Mouse (Mus musculus) heart, adult 18-20 months (tissue): ENCODE measurements around the gene Ndufb4. TPM values are rescaled to one million over a fixed set of nuclear protein-coding genes. Genes with fewer than 3 reads are reported as not detected.
"Not testable (repeated sequence)": the region's sequence is repeated elsewhere in the genome, so short reads cannot be mapped to it uniquely, and the experiment has no call there.

Experiments used
- DNase-seq, 2 experiments: peaks; one replicate each; pipeline ENCODE4 v3.0.0; 2021 to 2022; ENCODE audit warnings: mixed read lengths in 1 of 2
- long read RNA-seq, 2 experiments: library from polyadenylated mRNA; stranded (forward); transcript quantifications; one replicate each; pipeline ENCODE4 v2.0.0; 2021
- total RNA-seq, 2 experiments: library from RNA; stranded (reverse); gene quantifications; 2 replicates each; pipeline ENCODE4 v1.2.3; 2021

The Ndufb4 gene
- 100 to 1,000 TPM; 123 to 199 TPM for total RNA-seq
- long read RNA-seq, experiment 1, transcript Ndufb4-202 (2 exons, 465 nt), result minor isoform, 7 of 926 reads
- long read RNA-seq, experiment 1, transcript Ndufb4-201 (3 exons, 971 nt), result major isoform, 885 of 926 reads
- long read RNA-seq, experiment 1, partial matches to known transcripts, result 23 of 926 reads
- long read RNA-seq, experiment 1, other reads (novel, unspliced or antisense), result 11 of 926 reads
- long read RNA-seq, experiment 2, transcript Ndufb4-202 (2 exons, 465 nt), result minor isoform, 9 of 768 reads
- long read RNA-seq, experiment 2, transcript Ndufb4-201 (3 exons, 971 nt), result major isoform, 738 of 768 reads
- long read RNA-seq, experiment 2, partial matches to known transcripts, result 18 of 768 reads
- long read RNA-seq, experiment 2, other reads (novel, unspliced or antisense), result 3 of 768 reads

GRCm38 (mm10) chr16:37653731-37654657, at the start of gene Ndufb4:
Gene Ndufb4 (minus strand): TSS chr16:37654453.
- peak; percentile 97 for DNase-seq

DNA sequence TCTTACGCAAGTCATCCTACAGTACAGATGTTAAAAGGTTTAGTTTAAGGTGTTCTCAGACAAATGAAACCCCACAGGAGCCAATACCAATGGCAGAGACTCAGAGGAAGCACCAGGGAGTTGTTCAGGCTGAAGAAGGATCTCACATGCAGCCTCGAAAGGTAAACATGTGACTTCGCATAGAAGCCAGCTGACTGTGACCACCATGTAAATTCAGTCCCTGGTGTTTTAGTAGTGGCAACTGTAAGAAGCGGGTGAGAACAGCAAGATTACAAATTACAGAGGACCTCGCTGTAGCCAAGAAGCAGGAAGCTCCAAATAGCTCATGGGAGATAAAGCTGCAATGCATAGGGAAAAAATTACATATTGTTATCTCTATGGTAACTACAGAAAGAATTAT, 49.6 kb upstream of the Ndufb4 start:
- DNase-seq, result no peak

DNA sequence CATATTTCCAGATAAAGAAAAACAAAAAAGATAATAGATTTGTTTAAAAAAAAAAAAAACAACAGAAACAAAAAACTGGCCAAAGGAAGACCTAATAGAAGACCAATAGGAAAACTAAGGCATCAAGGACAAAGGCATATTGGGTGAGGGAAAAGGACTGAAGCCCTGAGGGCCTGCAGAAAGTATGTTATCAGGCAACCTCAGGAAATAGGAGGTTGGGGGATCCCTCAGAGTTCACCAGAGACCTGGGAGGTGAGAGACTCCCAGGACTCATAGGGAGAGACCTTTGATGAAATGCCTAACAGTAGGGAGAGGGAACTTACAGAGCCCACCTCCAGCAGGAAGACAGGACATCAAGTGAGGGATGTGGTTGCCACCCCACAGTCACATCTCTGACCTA, 45.8 kb upstream of the Ndufb4 start:
- not testable (repeated sequence) for DNase-seq

DNA sequence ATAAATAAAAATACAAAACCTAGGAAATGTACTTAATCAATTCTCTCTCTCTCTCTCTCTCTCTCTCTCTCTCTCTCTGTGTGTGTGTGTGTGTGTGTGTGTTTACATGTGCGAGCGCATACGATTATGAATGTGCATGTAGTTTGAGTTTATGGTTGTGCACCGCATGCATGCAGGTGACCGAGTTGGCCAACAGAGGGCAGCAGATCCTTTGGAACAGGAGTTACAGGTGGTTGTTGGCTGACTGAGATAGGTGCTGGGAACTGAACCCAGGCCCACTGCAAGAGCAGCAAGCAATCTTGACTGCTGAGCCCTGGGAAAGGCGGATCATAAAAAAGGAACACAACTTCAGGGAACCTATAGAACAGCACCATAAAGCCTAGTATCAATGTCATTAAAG, 44.5 kb upstream of the Ndufb4 start:
- no peak for DNase-seq

GRCm38 (mm10) chr16:37697271-37697670, 43.0 kb upstream of the Ndufb4 start:
- no peak for DNase-seq

- DNase-seq, result peak; percentile 36 to 39
These were observed 36.9 kb upstream of the Ndufb4 start for GRCm38 (mm10) chr16:37690932-37691730.

- DNase-seq, result peak; percentile 42 to 49
These were observed 36.2 kb upstream of the Ndufb4 start for GRCm38 (mm10) chr16:37690465-37690864.

GRCm38 (mm10) chr16:37689934-37690333, 35.7 kb upstream of the Ndufb4 start:
- peak in 1 of 2 experiments; percentile 11 for DNase-seq

DNA sequence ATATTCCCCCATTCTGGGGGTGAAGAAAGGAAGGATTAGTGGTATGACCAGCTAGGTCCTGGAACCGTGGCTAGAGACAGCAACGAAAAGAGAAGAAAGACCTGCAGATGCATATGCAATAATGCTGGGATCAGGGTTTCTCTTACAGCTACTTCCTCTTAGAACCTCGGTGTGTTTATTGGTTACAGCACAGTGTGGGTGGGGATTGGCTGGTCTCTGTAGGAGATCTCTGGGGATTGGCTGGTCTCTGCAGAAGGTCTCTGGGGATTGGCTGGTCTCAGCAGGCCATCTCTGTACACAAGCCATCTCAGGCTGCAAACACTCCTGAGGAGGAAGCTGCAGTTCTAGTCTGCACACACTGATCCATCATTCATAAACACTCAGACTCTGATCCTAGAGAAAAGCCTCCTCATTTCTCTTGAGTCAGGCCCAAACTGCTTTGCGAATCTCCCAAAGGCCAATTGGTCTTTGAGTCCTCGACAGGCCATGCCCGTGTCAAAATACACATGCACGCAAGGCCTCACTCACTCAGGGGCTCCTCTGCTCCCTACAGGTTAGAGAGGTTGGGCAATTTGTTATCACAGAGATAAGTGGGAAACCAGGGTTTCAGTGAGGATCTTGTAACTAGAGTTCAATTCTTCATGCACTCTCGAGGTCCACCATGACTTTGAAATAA, 35.1 kb upstream of the Ndufb4 start:
- peak in 1 of 2 experiments; percentile 72 for DNase-seq

DNA sequence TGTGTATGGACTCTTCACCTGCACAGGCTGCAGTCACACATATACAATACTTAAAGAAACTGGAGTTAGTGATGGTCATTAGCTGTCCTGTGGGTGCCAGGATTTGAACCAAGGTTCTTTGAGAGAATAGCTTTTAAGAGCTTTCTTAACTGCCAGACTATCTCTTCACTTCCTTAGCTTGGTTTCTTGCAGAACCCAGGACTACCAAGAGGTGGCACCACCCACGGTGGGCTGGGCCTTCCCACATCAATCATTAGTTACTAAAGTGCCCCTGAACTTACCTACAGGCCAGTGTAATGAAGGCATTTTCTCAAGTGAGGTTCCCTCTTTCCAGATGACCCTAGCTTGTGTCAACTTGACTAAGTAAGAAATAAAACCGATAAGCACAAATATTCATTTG, 33.9 kb upstream of the Ndufb4 start:
- no peak for DNase-seq

DNA sequence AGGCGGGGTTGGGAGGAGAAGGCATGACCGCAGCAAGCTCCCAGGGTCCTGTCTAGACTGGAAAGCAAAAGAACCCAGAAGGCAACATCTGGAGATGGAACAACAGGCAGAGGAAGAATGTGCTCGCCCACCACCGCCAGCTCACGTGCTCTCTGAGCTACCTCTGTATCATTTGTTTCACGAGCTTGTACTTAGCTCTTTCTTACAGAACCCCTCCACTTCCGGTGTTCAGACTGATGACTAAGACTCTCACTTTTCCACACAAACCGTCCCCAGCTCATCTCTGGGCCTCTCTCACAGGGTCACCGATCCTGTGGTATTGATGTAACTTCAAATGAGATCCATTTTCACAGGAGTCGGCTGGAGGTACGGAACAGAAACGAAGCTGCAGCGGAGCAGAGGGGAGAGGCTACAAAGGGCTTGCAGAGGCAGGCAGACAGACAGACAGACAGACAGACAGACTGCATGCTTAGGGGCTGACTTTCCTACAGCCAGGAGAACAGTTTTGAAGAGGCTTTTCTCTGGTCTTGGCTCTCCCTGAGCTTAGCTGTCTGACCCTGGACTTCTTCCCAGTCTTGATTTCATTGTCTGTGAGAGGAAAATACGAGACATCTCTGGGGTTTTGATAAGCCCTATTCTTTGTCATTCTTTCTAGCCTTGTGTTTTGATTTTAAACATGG, 33.2 kb upstream of the Ndufb4 start:
- peak; percentile 38 to 47 for DNase-seq

DNA sequence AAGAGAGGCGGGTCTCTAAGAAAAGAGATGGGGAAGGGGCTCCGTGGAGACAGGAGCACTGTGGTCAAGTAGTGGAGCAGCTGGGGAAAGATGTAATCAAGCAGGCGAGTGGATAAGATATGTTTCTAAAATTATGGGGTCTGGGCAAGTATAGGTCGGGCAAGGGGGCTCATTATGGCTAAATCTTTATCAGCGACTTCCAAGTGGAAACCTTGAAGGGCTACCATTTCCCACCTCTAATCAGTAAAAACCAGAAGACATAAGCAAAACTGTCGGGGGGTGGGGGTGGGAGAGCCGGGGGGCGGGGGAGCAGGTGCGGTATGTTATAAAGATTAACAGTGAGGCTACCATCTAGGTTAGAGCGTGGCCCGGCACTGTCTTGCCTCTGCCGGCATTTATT, 32.6 kb upstream of the Ndufb4 start:
- no peak for DNase-seq

- DNase-seq, result no peak
These were observed 31.8 kb upstream of the Ndufb4 start for GRCm38 (mm10) chr16:37685946-37686600.

- DNase-seq, result peak; percentile 92 to 93
These were observed 30.6 kb upstream of the Ndufb4 start for GRCm38 (mm10) chr16:37684634-37685441.

DNA sequence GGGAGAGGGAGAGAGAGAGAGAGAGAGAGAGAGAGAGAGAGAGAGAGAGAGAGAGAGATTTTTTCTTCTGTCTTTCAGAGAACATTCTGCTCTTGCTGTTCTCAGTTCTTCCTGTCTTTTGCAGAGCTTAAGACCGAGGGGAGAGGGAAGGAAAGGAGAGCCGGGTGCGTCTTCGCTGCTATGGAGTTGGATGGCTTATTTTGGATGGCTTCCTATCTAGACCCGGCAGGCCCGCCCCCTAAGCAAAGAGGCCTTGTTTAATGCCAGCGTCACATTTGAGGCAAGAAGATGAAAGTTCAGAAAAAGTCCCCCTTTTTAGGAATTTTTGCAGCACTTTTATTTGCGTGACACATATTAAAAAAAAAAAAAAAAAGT, 30.0 kb upstream of the Ndufb4 start:
- DNase-seq, result peak in 1 of 2 experiments; percentile 72

DNA sequence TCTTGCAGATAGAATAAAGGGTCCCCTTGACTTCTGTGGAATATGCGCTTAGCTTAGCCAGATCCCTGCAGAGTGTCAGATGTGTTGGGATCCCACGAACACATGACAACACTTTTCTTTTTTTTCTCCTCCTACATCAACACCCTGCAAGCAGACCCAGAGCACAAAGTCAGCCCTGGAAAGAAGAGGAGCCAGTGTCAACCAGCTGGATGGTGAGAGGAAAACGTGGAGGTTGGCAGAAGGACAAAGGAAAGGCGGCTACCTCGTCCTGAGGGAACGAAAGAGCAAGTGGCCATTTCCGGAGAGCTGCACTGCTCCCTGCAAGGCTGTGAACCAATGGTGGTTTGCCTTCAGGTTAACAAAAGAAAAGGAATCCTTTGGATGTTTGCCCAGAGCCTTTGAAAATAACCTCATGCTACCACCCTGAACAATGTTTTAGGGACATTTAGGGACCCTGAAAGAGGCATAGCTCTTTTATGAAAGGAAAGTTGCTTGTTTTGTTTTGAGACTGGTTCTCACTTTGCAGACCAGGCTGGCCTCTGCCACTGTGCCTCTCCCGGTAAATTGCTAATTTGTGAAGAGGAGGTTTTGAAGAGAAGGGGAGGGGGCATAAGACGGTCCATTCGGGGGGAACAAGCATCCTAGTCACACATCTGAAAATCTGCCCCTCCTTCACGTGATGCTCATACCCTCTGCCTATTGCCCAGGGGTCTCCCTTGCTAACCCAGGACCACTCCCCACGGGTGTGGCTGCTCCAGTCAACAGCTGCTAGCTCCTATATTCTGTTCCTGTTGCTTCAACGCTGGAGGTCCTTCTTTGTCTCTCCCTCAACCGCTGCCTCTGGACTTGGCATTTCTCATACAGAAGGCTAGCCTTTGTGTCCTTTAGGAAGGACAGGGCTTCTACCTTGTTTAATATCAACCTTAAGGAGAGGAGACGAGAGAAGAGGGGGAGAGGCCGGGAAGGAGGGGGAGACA, 29.2 kb upstream of the Ndufb4 start:
- DNase-seq, result peak; percentile 61 to 67

- DNase-seq, result peak; percentile 82 to 93
These were observed 28.2 kb upstream of the Ndufb4 start for GRCm38 (mm10) chr16:37682309-37682975.

- no peak for DNase-seq
These were observed 26.6 kb upstream of the Ndufb4 start for GRCm38 (mm10) chr16:37680831-37681230.
